Mouse (Mus musculus) E14TG2a.4 (cell line): Measurements from ENCODE around the gene Tymp.

ENCODE experiments used
- CTCF ChIP-seq: conservative IDR thresholded peaks from 2 replicates; pipeline ENCODE4 v1.5.1; 2014; ENCODE audit warnings: low read length
- POU5F1 ChIP-seq: IDR thresholded peaks from 2 replicates; pipeline ENCODE4 v1.6.1; 2014; ENCODE audit warnings: low read length, borderline replicate concordance

- TF ChIP-seq CTCF (no peak), POU5F1 (no peak)
Measured at GRCm38 (mm10) chr15:89351302-89351701, 25.5 kb downstream of the Tymp start.
